In genomic region chr15:77799491-77800474, GRCm38 (mm10) we compare ENCODE assay signal across 8 mouse cellular contexts. TPM values are rescaled to one million over a fixed set of nuclear protein-coding genes. Genes with fewer than 3 reads are reported as not detected.
DNase-seq lines count a peak whose midpoint lies in the region; ATAC-seq and TF ChIP-seq lines count a peak whose summit lies in the region.

No protein-coding gene starts in this region.

- peak overlapping the region; percentile 37 for H3K9ac ChIP-seq in heart, embryonic 15.5 days
- no peak overlapping the region for H3K9ac ChIP-seq in forebrain, embryonic 14.5 days (ENCODE audit: low read length)
- H3K9ac ChIP-seq in midbrain, embryonic 13.5 days (replicated peaks): no peak overlapping the region

- TF ChIP-seq CTCF in E14TG2a.4 (conservative IDR thresholded peaks at IDR 0.05; ENCODE audit: low read length): no peak

- H3K4me2 ChIP-seq in heart, embryonic 15.5 days: 0 out of 2 replicates have a peak overlapping the region, but pooled peaks have one; percentile 35
- H3K4me2 ChIP-seq in forebrain, embryonic 14.5 days (ENCODE audit: low read length): no peak overlapping the region
- H3K4me2 ChIP-seq in midbrain, embryonic 13.5 days (replicated peaks): no peak overlapping the region

- H3K4me1 ChIP-seq in heart, embryonic 15.5 days (replicated peaks): peaks cover 100% of the 10 kb centered on the region
- peaks cover 100% of the 10 kb centered on the region for H3K4me1 ChIP-seq in E14TG2a.4 (replicated peaks; ENCODE audit: low read depth, low read length)
- H3K4me1 ChIP-seq in forebrain, embryonic 14.5 days (ENCODE audit: control insufficient read depth, insufficient read depth, low read length): no peaks in the 10 kb centered on the region
- H3K4me1 ChIP-seq in midbrain, embryonic 13.5 days (replicated peaks): peaks cover 14% of the 10 kb centered on the region

- 68% methylated on average over 8 of the region's 8 CpGs for WGBS in heart, embryonic 15.5 days
- 88% methylated on average over 8 of the region's 8 CpGs for WGBS in forebrain, embryonic 14.5 days
- 87% methylated on average over 8 of the region's 8 CpGs for whole genome bisulfite sequencing in midbrain, embryonic 13.5 days

- H3K4me3 ChIP-seq in heart, embryonic 15.5 days: no peak overlapping the region
- H3K4me3 ChIP-seq in E14TG2a.4 (replicated peaks; ENCODE audit: low read length): peak overlapping the region; percentile 39
- no peak overlapping the region for H3K4me3 ChIP-seq in forebrain, embryonic 14.5 days (ENCODE audit: low read depth, low read length)
- H3K4me3 ChIP-seq in midbrain, embryonic 13.5 days (replicated peaks): no peak overlapping the region

- no peaks in the 10 kb centered on the region for H3K27me3 ChIP-seq in heart, embryonic 15.5 days
- no peaks in the 10 kb centered on the region for H3K27me3 ChIP-seq in E14TG2a.4 (ENCODE audit: insufficient read depth, low read length)
- no peaks in the 10 kb centered on the region for H3K27me3 ChIP-seq in forebrain, embryonic 14.5 days (replicated peaks; ENCODE audit: control insufficient read depth, insufficient read depth, low read length)
- H3K27me3 ChIP-seq in midbrain, embryonic 13.5 days: no peaks in the 10 kb centered on the region

- no peaks in the 10 kb centered on the region for H3K9me3 ChIP-seq in heart, embryonic 15.5 days (replicated peaks)
- H3K9me3 ChIP-seq in E14TG2a.4 (ENCODE audit: low read length): no peaks in the 10 kb centered on the region
- H3K9me3 ChIP-seq in forebrain, embryonic 14.5 days (replicated peaks; ENCODE audit: control insufficient read depth, low read length): no peaks in the 10 kb centered on the region
- H3K9me3 ChIP-seq in midbrain, embryonic 13.5 days: no peaks in the 10 kb centered on the region

- peak overlapping the region; percentile 99 for H3K27ac ChIP-seq in heart, embryonic 15.5 days
- H3K27ac ChIP-seq in forebrain, embryonic 14.5 days (ENCODE audit: low read depth, low read length): peak overlapping the region; percentile 66; the same call in 1 of the 2 replicates
- H3K27ac ChIP-seq in midbrain, embryonic 13.5 days: peak overlapping the region; percentile 21; the same call in 1 of the 2 replicates

- intact Hi-C loops in heart, postnatal 25 days (cut with DNase I): loop anchor here (1.0 to 2.0 kb wide), 2 partner anchors 15 to 41 kb away; no protein-coding TSS in a partner anchor

- DNase-seq in heart, postnatal 25 days (ENCODE audit: low spot score): no peak
- DNase-seq in forebrain, embryonic 14.5 days (ENCODE audit: low spot score): no peak
- no peak for DNase-seq in right cerebral cortex, postnatal 10 days (ENCODE audit: low spot score in 2 of 2)
- no peak for DNase-seq in left cerebral cortex, adult 18-20 months (ENCODE audit: low spot score in 2 of 2)

- ATAC-seq in heart, embryonic 15.5 days (replicated peaks; ENCODE audit: insufficient number of reproducible peaks, insufficient read depth, low FRiP score, low read depth): no peak
- no peak for ATAC-seq in forebrain, embryonic 14.5 days
- no peak for ATAC-seq in midbrain, embryonic 13.5 days
- no peak for ATAC-seq in erythroblast, adult 5-6 weeks (replicated peaks; ENCODE audit: low FRiP score, poor library complexity, severe bottlenecking)

- peaks cover 20% of the 10 kb centered on the region for H3K36me3 ChIP-seq in heart, embryonic 15.5 days
- peaks cover 91% of the 10 kb centered on the region for H3K36me3 ChIP-seq in E14TG2a.4 (ENCODE audit: insufficient read depth, low read length)
- H3K36me3 ChIP-seq in forebrain, embryonic 14.5 days (ENCODE audit: control insufficient read depth, insufficient read depth, low read length): peaks cover 19% of the 10 kb centered on the region
- peaks cover 18% of the 10 kb centered on the region; the same call in 1 of the 2 replicates for H3K36me3 ChIP-seq in midbrain, embryonic 13.5 days

RNA-seq across cellular contexts. Expression of gene Myh9, which starts 42.2 kb away (rescaled TPM):
- polyA plus RNA-seq in heart, embryonic 15.5 days (2015; fragmentation: Nextera tagmentation; extraction: Ambion mirVana): 25.2 and 33.7 TPM in 2 replicates
- total RNA-seq in heart, postnatal 25 days (2021): 100 to 1,000 TPM; 122 to 124 TPM
- polyA plus RNA-seq in forebrain, embryonic 14.5 days (2014; fragmentation: Nextera tagmentation; extraction: Ambion mirVana): 10.8 and 14.6 TPM in 2 replicates
- polyA plus RNA-seq in midbrain, embryonic 13.5 days (2015; fragmentation: Nextera tagmentation; extraction: Ambion mirVana): 11.8 and 14.1 TPM in 2 replicates
- total RNA-seq in erythroblast, adult 5-6 weeks (2015; ENCODE audit: low replicate concordance): 105 and 110 TPM in 2 replicates
- 158 and 246 TPM in 2 replicates for total RNA-seq in erythroblast, adult 5-6 weeks (2017; ENCODE audit: low replicate concordance)
- total RNA-seq in left cerebral cortex, adult 18-20 months (2021): 10 to 100 TPM; 74.4 to 78.9 TPM

RNA-seq across cellular contexts. Expression of gene Apol8, which starts 43.0 kb away (rescaled TPM):
- polyA plus RNA-seq in heart, embryonic 15.5 days (2015; fragmentation: Nextera tagmentation; extraction: Ambion mirVana): 0.24 TPM in 1 of 2 replicates, not detected in the other
- total RNA-seq in heart, postnatal 25 days (2021): not detected
- 0.06 TPM in 1 of 2 replicates, not detected in the other for polyA plus RNA-seq in forebrain, embryonic 14.5 days (2014; fragmentation: Nextera tagmentation; extraction: Ambion mirVana)
- 0.23 TPM in 1 of 2 replicates, not detected in the other for polyA plus RNA-seq in midbrain, embryonic 13.5 days (2015; fragmentation: Nextera tagmentation; extraction: Ambion mirVana)
- 44.6 and 58.5 TPM in 2 replicates for total RNA-seq in erythroblast, adult 5-6 weeks (2015; ENCODE audit: low replicate concordance)
- total RNA-seq in erythroblast, adult 5-6 weeks (2017; ENCODE audit: low replicate concordance): 77.3 and 107 TPM in 2 replicates
- 1 to 10 TPM; 7.9 to 9.2 TPM for total RNA-seq in left cerebral cortex, adult 18-20 months (2021)

Comparison
In these comparisons a context has a peak if more than half of its experiments do, and no peak if none do; other contexts are left out.
1. H3K27ac ChIP-seq: peak in every context shown above with its lines; median percentile 99 in heart, embryonic 15.5 days; 66 in forebrain, embryonic 14.5 days; 21 in midbrain, embryonic 13.5 days.
2. RNA of gene Apol8, which starts 43.0 kb away (total RNA-seq): 44.6 to 107 TPM in erythroblast, adult 5-6 weeks and 7.9 to 9.2 TPM in left cerebral cortex, adult 18-20 months; not detected in heart, postnatal 25 days; every median in the first group is over 4 times any median in the second.